Mouse (Mus musculus) kidney, postnatal 0 days (tissue): ENCODE measurements around the gene Asap2. TPM values are rescaled to one million over a fixed set of nuclear protein-coding genes. Genes with fewer than 3 reads are reported as not detected.

Experiments used
- ATAC-seq: fragments of 200-750 bp; cut with Nextera tagmentation; replicated peaks from 2 replicates; pipeline ENCODE4 v1.8.0; 2017; ENCODE audit warnings: low read depth, moderate number of reproducible peaks, moderate TSS enrichment, moderate library complexity; ENCODE audit not compliant: low FRiP score
- DNase-seq: peaks from one replicate; pipeline ENCODE4 v3.0.0-alpha.2; 2016; ENCODE audit warnings: low spot score
- H3K27ac ChIP-seq: fragments of 300-500 bp; sonication (generic); 2 replicates; pipeline ENCODE4 v1.5.1; 2014; ENCODE audit warnings: mild to moderate bottlenecking
- H3K27me3 ChIP-seq: fragments of 300-500 bp; sonication (generic); 2 replicates; pipeline ENCODE4 v1.6.1; 2014; ENCODE audit warnings: low read length, mixed read lengths; ENCODE audit not compliant: insufficient read depth
- H3K36me3 ChIP-seq: fragments of 300-500 bp; sonication (generic); 2 replicates; pipeline ENCODE4 v1.6.1; 2014; ENCODE audit warnings: low read length, mixed read lengths; ENCODE audit not compliant: insufficient read depth
- H3K4me1 ChIP-seq: fragments of 300-500 bp; sonication (generic); replicated peaks from 2 replicates; pipeline ENCODE4 v1.6.1; 2014; ENCODE audit warnings: antibody characterized with exemption, low read length, mixed read lengths; ENCODE audit not compliant: insufficient read depth
- H3K4me2 ChIP-seq: fragments of 300-500 bp; sonication (generic); 2 replicates; pipeline ENCODE4 v1.6.1; 2014; ENCODE audit warnings: mild to moderate bottlenecking, low read length, moderate library complexity, mixed read lengths
- H3K4me3 ChIP-seq: fragments of 300-500 bp; sonication (generic); replicated peaks from 2 replicates; pipeline ENCODE4 v1.5.1; 2014; ENCODE audit warnings: low read depth, low read length
- H3K9ac ChIP-seq: fragments of 300-500 bp; sonication (generic); 2 replicates; pipeline ENCODE4 v1.6.1; 2014; ENCODE audit warnings: low read depth, low read length
- H3K9me3 ChIP-seq: fragments of 300-500 bp; sonication (generic); replicated peaks from 2 replicates; pipeline ENCODE4 v1.6.1; 2016; ENCODE audit warnings: low read length, inconsistent platforms, mixed read lengths
- CTCF ChIP-seq: IDR thresholded peaks from 2 replicates; pipeline ENCODE4 v1.5.1; 2016; ENCODE audit warnings: antibody characterized with exemption, low read depth, mild to moderate bottlenecking, moderate library complexity
- WGBS: fragments of 180-500 bp; shearing (Covaris S2); extraction: QIAGEN DNeasy Blood & Tissue Kit; methylation state at CpG from one replicate; pipeline ENCODE4 v1.1.7; 2014; 5-methylcytosine and 5-hydroxymethylcytosine counted together
- polyA plus RNA-seq: library from polyadenylated mRNA; unstranded; fragments of >200 nt; fragmentation: Nextera tagmentation; extraction: Ambion mirVana; gene quantifications from 2 replicates; pipeline ENCODE4 v1.2.1, GENCODE M21; 2015

Gene Asap2
- polyA plus RNA-seq, 1 experiment from 2014 or later, result 8.0 TPM

- Histone ChIP-seq H3K4me3 (peak overlapping the region; percentile 75), H3K4me1 (peaks cover 11% of the 10 kb centered on the region), H3K9me3 (no peaks in the 10 kb centered on the region), H3K27me3 (no peaks in the 10 kb centered on the region), H3K36me3 (peaks cover 7% of the 10 kb centered on the region; the same call in 1 of the 2 replicates), H3K4me2 (peak overlapping the region; percentile 63), H3K27ac (peak overlapping the region; percentile 90), H3K9ac (peak overlapping the region; percentile 90)
- DNase-seq (peak; percentile 38), ATAC-seq (no peak)
- 28% methylated on average over 18 of the region's 18 CpGs for WGBS
- no peak for TF ChIP-seq CTCF
These were observed 296.7 kb downstream of the Asap2 start for GRCm38 (mm10) chr12:21286712-21287650.

GRCm38 (mm10) chr12:21288716-21289395, 298.6 kb downstream of the Asap2 start:
- WGBS, result 94% methylated on average over 3 of the region's 3 CpGs
- H3K9me3 ChIP-seq, result no peaks in the 10 kb centered on the region
- no peak overlapping the region for H3K4me3 ChIP-seq
- no peak for TF ChIP-seq CTCF
- H3K27ac ChIP-seq, result no peak overlapping the region
- H3K27me3 ChIP-seq, result no peaks in the 10 kb centered on the region
- H3K36me3 ChIP-seq, result peaks cover 21% of the 10 kb centered on the region
- ATAC-seq (no peak), DNase-seq (no peak)
- no peak overlapping the region for H3K9ac ChIP-seq
- no peak overlapping the region for H3K4me2 ChIP-seq
- H3K4me1 ChIP-seq, result peaks cover 11% of the 10 kb centered on the region

DNA sequence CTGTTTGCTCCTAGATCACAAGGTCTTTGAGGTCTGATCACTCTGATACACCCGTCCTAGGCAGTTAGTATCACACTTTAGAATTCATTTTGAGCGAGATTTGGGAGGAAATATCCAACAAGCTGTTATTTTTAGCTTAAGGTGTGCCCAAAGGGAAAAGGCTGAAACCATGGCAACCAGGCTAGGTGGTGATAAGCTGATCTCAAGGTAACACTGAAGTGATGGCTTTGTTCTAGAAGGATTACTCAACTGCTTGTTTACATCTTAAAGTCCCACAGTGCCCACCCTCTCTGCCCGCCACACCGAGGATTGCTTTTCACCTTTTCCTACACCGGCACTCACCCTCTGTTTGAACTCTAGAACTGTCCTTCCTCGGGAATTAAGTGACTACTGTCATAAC, 299.4 kb downstream of the Asap2 start:
- DNase-seq (no peak), ATAC-seq (no peak)
- no peaks in the 10 kb centered on the region for H3K27me3 ChIP-seq
- no peak overlapping the region for H3K4me3 ChIP-seq
- H3K9me3 ChIP-seq, result no peaks in the 10 kb centered on the region
- H3K36me3 ChIP-seq, result peaks cover 29% of the 10 kb centered on the region
- H3K4me1 ChIP-seq, result peaks cover 11% of the 10 kb centered on the region
- H3K4me2 ChIP-seq, result no peak overlapping the region
- no peak overlapping the region for H3K9ac ChIP-seq
- H3K27ac ChIP-seq, result no peak overlapping the region
- WGBS, result 82% methylated on average over 6 of the region's 6 CpGs
- TF ChIP-seq CTCF, result no peak

DNA sequence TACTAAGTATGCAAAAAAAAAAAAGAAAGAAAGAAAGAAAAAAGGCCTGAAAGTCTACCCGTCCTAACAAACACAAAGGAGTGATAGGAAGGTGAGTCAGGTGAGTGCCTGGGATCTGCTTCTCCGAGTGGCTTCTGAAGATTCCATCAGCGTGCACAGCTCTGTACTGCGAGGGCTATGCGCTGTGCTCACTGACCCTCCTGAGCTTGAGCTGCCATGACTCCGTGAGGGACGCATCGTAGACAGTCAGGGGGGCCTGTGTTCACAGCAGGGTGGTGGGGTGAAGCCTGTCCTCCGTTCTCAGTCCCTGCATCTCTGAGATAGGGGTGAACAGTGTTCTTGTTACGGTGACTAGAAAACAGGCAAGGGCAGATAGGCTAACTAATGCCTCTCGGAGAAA, 308.6 kb downstream of the Asap2 start:
- H3K4me2 ChIP-seq, result no peak overlapping the region
- no peaks in the 10 kb centered on the region for H3K4me1 ChIP-seq
- no peak for TF ChIP-seq CTCF
- 95% methylated on average over 11 of the region's 11 CpGs for WGBS
- peaks cover 73% of the 10 kb centered on the region for H3K36me3 ChIP-seq
- no peak overlapping the region for H3K27ac ChIP-seq
- H3K4me3 ChIP-seq, result no peak overlapping the region
- ATAC-seq, result no peak
- no peak for DNase-seq
- H3K27me3 ChIP-seq, result no peaks in the 10 kb centered on the region
- H3K9ac ChIP-seq, result no peak overlapping the region
- no peaks in the 10 kb centered on the region for H3K9me3 ChIP-seq

- H3K4me2 ChIP-seq, result no peak overlapping the region
- no peaks in the 10 kb centered on the region for H3K27me3 ChIP-seq
- no peak overlapping the region for H3K9ac ChIP-seq
- H3K36me3 ChIP-seq, result peaks cover 60% of the 10 kb centered on the region
- no peaks in the 10 kb centered on the region for H3K4me1 ChIP-seq
- TF ChIP-seq CTCF, result no peak
- peak overlapping the region; percentile 60; the same call in 1 of the 2 replicates for H3K27ac ChIP-seq
- H3K4me3 ChIP-seq, result no peak overlapping the region
- WGBS, result 88% methylated on average over 7 of the region's 7 CpGs
- no peaks in the 10 kb centered on the region for H3K9me3 ChIP-seq
- no peak for ATAC-seq
- no peak for DNase-seq
These were observed 311.1 kb downstream of the Asap2 start for GRCm38 (mm10) chr12:21301324-21301723.

- Histone ChIP-seq H3K4me1 (no peaks in the 10 kb centered on the region), H3K4me3 (no peak overlapping the region), H3K27ac (peak overlapping the region; percentile 60; the same call in 1 of the 2 replicates), H3K9me3 (no peaks in the 10 kb centered on the region), H3K4me2 (no peak overlapping the region), H3K9ac (no peak overlapping the region), H3K36me3 (peaks cover 60% of the 10 kb centered on the region), H3K27me3 (no peaks in the 10 kb centered on the region)
- ATAC-seq (peak; percentile 82), DNase-seq (peak; percentile 23)
- no peak for TF ChIP-seq CTCF
- WGBS, result 69% methylated on average over 8 of the region's 8 CpGs
These were observed 311.7 kb downstream of the Asap2 start for GRCm38 (mm10) chr12:21301932-21302331.
